Mouse (Mus musculus): ENCODE measurements around the gene Atraid.

The Atraid gene

DNA sequence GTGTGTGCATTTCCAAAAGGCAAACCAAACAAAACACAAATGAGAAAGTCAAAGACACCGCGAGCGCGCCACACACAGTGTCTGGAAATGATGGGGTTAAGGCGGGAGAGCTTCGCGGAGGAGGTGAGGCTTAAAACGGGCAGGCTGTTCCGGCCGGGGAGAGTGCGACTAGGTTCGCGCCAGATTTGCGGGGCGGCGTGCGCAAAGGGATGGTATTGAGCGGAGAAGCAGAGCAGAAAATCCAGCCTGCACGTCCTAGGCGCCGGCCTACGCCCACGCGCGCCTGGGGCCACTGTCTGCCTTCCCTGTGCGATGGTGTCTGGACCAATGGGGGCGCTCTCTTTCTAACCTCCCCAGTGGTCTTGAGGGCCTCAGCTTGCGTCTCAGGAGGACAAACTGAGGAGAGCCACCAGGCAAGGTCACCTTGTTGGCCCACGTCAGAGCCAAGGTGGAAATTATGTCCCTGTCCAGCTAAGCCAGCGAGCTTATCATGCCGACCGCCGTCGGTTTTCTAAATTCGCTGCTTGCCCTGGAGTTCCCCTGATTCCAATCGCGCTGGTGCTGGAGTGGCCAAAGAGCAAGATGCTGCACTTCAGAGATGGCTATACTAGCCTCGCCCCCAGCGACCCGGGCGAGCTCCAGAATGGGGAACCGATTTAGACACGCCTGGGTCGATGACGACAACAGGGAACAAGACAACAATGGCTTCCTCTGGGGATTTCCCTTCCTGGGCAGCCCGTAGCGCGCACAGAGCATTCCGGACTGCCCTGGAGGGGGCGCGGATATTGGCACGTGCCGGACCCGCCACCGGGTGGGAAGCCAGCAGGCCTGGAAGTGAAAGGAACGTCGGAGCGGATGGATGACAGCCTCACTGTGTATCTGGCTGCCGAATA lies 46.9 kb downstream of the Atraid start:
- DNase-seq (ENCODE audit: low read depth, low spot score), result no peak

DNA sequence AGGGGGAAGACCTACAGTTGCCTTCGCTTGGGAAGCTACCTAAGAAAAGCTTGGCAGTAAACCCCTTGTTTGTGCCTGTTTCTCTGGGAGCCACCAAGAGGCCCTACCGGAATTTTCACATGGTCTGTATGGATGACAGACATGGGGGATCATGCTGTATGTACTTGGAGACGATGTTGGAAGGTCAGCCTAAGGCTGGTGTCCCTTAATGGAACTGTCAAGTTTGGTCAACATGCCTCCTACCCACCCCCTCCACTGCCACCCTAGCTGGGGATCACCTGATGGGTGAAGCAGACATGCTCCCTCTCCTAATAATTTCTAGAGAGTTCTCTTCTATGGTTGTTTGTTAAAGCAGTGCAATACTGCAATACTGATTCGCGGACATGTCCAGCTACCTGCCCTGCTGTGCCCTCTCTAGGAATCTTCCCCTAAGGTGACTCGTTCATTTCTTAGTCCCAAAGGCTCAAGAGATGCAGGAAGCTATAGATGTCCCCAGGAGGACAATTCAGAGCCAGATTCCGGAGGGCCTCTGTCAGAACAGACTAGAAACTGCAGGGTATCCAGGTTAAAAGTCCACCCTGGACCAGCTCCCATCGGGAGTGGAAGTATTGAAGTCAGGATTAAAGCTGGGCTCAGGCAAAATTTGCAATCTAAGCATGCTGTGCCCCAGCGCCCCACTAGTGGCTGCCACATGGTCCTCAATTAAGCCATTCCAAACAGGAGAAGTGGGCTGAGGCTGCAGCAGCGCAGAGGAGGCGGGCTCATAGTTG lies 47.8 kb downstream of the Atraid start:
- DNase-seq (ENCODE audit: low read depth, low spot score), result no peak
